Mouse (Mus musculus) heart, adult 2 months (tissue): ENCODE measurements at regions not wholly inside any gene's neighbourhood (a gene's known extent, or its start where the extent isn't known, plus 50 kb on each side); places are given as distances from the start of the nearest gene placed in this dataset.

ENCODE experiments used
- CTCF ChIP-seq: fragments of 200-600 bp; IDR thresholded peaks from 2 replicates; pipeline ENCODE4 v1.8.1; 2022; ENCODE audit warnings: antibody characterized with exemption, mild to moderate bottlenecking, moderate library complexity
- POLR2A ChIP-seq: fragments of 200-500 bp; IDR thresholded peaks from 2 replicates; pipeline ENCODE4 v1.6.1; 2011; ENCODE audit warnings: mild to moderate bottlenecking, low read depth, low read length, control low read depth; ENCODE audit not compliant: insufficient read depth

GRCm38 (mm10) chr19:56220724-56221407, 66.1 kb upstream of the Habp2 start:
- no peak for TF ChIP-seq POLR2A
- TF ChIP-seq CTCF = no peak
